Mouse (Mus musculus): ENCODE measurements at regions not wholly inside any gene's neighbourhood (a gene's known extent, or its start where the extent isn't known, plus 50 kb on each side); places are given as distances from the start of the nearest gene placed in this dataset.

GRCm38 (mm10) chr3:17329411-17329810, 618.8 kb upstream of the Cypt12 start:
- Histone ChIP-seq H3K27ac (replicated peaks; ENCODE audit: low read depth, low read length) (no peak overlapping the region), H3K4me2 (replicated peaks; ENCODE audit: low read depth, low read length, severe bottlenecking) (no peak overlapping the region), H3K4me3 (replicated peaks; ENCODE audit: low read length) (no peak overlapping the region), H3K9ac (ENCODE audit: low read depth, low read length, severe bottlenecking) (no peak overlapping the region), H3K4me1 (ENCODE audit: control insufficient read depth, insufficient read depth, low read length) (no peaks in the 10 kb centered on the region), H3K9me3 (ENCODE audit: control insufficient read depth, low read length) (no peaks in the 10 kb centered on the region), H3K36me3 (ENCODE audit: control insufficient read depth, insufficient read depth, low read length) (no peaks in the 10 kb centered on the region), H3K27me3 (ENCODE audit: control insufficient read depth, insufficient read depth, low read length) (no peaks in the 10 kb centered on the region)
- DNase-seq (ENCODE audit: low spot score), result no peak
- WGBS, result 72% methylated on average over 4 of the region's 4 CpGs
- no peak for ATAC-seq (ENCODE audit: low FRiP score, low read depth)
- TF ChIP-seq POLR2A (IDR thresholded peaks at IDR 0.05; ENCODE audit: borderline replicate concordance, extremely low read depth, insufficient read depth, insufficient read length), result no peak

DNA sequence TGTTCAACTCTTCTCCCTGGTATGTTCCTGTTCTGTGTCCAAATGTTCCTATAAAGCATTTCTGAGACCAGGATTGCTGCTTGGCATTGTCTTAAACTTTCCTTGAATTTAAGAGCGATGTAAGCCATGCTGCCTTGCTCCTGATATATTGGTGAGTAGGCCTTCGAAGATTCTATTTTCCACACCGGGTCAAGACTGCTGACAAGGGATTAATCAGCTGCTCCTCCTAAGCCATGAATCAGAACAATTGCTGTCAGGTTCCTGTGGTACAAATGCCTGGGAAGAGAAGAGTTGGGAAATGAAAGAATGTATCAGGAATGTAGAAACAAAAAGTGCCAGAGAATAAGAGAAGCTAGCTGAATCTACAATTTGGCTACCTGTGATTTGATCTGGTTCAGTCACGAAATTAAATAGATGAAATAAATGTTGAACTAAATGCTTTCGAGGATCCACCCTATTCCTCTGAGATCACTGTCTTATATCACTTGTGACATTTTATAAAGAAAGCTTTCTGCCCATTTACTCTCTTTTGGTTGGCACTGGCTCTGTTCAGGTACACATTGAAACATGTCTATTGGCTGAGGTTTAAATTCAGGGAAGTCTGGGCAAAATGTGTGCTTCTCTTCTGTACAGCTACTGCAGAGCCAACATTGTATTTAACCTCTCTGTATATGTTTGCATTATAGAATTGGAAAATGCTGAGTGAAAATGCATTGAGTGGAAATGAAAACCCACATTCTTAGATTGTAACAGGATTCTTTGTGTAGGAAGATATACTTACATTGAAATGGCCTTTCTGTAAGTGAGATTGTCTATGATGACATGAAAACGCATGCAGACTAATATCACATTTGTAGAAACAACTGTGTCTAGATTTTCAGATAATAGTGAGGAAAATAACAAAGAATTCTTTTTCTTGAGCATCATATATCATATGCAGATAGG, 617.5 kb upstream of the Cypt12 start:
- H3K27me3 ChIP-seq (ENCODE audit: control insufficient read depth, insufficient read depth, low read length), result no peaks in the 10 kb centered on the region
- no peak overlapping the region for H3K4me2 ChIP-seq (replicated peaks; ENCODE audit: low read depth, low read length, severe bottlenecking)
- H3K36me3 ChIP-seq (ENCODE audit: control insufficient read depth, insufficient read depth, low read length), result no peaks in the 10 kb centered on the region
- H3K9ac ChIP-seq (ENCODE audit: low read depth, low read length, severe bottlenecking), result no peak overlapping the region
- ATAC-seq (ENCODE audit: low FRiP score, low read depth), result no peak
- H3K4me3 ChIP-seq (replicated peaks; ENCODE audit: low read length), result no peak overlapping the region
- H3K4me1 ChIP-seq (ENCODE audit: control insufficient read depth, insufficient read depth, low read length), result no peaks in the 10 kb centered on the region
- DNase-seq (ENCODE audit: low spot score), result no peak
- H3K9me3 ChIP-seq (ENCODE audit: control insufficient read depth, low read length), result no peaks in the 10 kb centered on the region
- WGBS, result 80% methylated on average over 6 of the region's 6 CpGs
- no peak overlapping the region for H3K27ac ChIP-seq (replicated peaks; ENCODE audit: low read depth, low read length)
- TF ChIP-seq POLR2A (IDR thresholded peaks at IDR 0.05; ENCODE audit: borderline replicate concordance, extremely low read depth, insufficient read depth, insufficient read length), result no peak

GRCm38 (mm10) chr3:17360253-17360652, 588.0 kb upstream of the Cypt12 start:
- H3K4me3 ChIP-seq (replicated peaks; ENCODE audit: low read length), result no peak overlapping the region
- no peaks in the 10 kb centered on the region for H3K27me3 ChIP-seq (ENCODE audit: control insufficient read depth, insufficient read depth, low read length)
- no peaks in the 10 kb centered on the region for H3K9me3 ChIP-seq (ENCODE audit: control insufficient read depth, low read length)
- no peak for TF ChIP-seq POLR2A (IDR thresholded peaks at IDR 0.05; ENCODE audit: borderline replicate concordance, extremely low read depth, insufficient read depth, insufficient read length)
- WGBS, result 92% methylated on average over 3 of the region's 3 CpGs
- no peaks in the 10 kb centered on the region for H3K4me1 ChIP-seq (ENCODE audit: control insufficient read depth, insufficient read depth, low read length)
- no peak overlapping the region for H3K4me2 ChIP-seq (replicated peaks; ENCODE audit: low read depth, low read length, severe bottlenecking)
- no peak for DNase-seq (ENCODE audit: low spot score)
- no peaks in the 10 kb centered on the region for H3K36me3 ChIP-seq (ENCODE audit: control insufficient read depth, insufficient read depth, low read length)
- no peak overlapping the region for H3K9ac ChIP-seq (ENCODE audit: low read depth, low read length, severe bottlenecking)
- ATAC-seq (ENCODE audit: low FRiP score, low read depth), result no peak
- no peak overlapping the region for H3K27ac ChIP-seq (replicated peaks; ENCODE audit: low read depth, low read length)

Measured in limb, embryonic 14.5 days (tissue).